Mouse (Mus musculus): ENCODE results near the gene Rnaseh2a.
A peak's percentile ranks its signal among the peaks of the same experiment; 100 is the strongest.
"Not testable (repeated sequence)": the region's sequence is repeated elsewhere in the genome, so short reads cannot be mapped to it uniquely, and the experiment has no call there.

Rnaseh2a gene

GRCm38 (mm10) chr8:84933767-84934559 is 35.6 kb downstream of the Rnaseh2a start:
- no peak for DNase-seq (ENCODE audit: low spot score)

DNA sequence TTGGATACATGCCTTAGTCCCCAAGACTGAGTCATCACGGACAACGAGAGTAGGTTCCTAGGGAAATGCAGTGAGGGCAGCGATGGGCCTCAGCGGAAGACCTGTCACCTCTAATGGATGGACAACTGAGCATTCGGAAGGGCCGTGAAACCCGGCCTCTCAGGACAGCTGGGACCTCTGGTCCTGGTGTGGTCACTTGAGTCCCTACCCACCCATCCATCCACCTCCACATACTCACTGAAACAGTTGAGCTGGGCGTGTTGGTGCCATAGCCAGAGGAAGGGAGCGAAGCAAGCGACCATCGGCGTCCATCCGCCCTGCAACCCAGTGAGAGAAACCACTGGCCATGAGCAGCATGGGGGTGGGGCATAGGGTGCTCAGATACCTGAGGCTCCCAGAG is 39.0 kb downstream of the Rnaseh2a start:
- no peak for DNase-seq (ENCODE audit: low spot score)

- DNase-seq (ENCODE audit: low spot score) = peak; percentile 89
These were observed 40.9 kb downstream of the Rnaseh2a start for GRCm38 (mm10) chr8:84928456-84929306.

- DNase-seq (ENCODE audit: low spot score) = no peak
These were observed 42.1 kb downstream of the Rnaseh2a start for GRCm38 (mm10) chr8:84927513-84927912.

DNA sequence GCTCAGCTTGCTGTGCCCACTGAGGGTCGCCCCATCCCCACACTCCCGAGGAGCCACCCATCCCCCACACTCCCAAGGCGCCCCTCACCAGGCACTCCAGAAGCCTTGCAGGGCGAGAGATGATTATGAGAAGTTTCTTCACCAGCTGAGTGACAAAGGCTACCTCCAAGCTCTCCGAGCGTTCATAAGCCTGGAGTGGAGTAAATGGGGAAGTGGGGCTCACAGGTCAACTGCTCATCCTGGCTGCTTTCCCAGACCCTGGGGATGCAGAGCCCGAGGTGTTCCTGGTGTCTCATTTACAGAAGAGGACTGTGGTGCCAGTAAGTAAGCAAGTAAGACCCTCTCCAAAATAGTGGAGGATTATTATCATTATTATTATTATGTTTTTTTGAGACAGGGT is 44.0 kb downstream of the Rnaseh2a start:
- DNase-seq (ENCODE audit: low spot score) = no peak

DNA sequence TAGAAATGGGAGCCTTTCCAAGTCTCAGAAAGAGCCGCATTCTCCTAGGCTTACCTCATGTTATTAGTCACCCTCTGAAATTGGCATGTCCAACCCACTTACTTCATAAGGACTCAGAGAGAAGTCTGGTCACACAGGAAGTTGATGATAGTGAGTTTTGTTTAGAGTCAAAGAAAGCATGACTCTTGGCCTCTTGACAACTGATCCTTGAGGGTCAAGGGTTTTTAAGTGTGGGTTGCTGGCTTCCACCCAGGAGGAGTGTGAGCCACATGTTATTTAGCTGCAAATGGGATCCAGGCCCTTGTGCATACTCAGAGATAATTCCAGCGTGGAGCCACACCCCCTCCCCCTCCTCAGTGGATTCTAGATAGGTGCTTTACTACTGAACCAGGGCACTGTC is 48.0 kb downstream of the Rnaseh2a start:
- DNase-seq (ENCODE audit: low spot score) = no peak

- no peak for DNase-seq (ENCODE audit: low spot score)
These were observed 50.9 kb downstream of the Rnaseh2a start for GRCm38 (mm10) chr8:84918646-84919045.

- DNase-seq (ENCODE audit: low spot score) = no peak
These were observed 51.8 kb downstream of the Rnaseh2a start for GRCm38 (mm10) chr8:84917781-84918180.

GRCm38 (mm10) chr8:84915269-84915668 is 54.3 kb downstream of the Rnaseh2a start:
- DNase-seq (ENCODE audit: low spot score) = no peak

DNA sequence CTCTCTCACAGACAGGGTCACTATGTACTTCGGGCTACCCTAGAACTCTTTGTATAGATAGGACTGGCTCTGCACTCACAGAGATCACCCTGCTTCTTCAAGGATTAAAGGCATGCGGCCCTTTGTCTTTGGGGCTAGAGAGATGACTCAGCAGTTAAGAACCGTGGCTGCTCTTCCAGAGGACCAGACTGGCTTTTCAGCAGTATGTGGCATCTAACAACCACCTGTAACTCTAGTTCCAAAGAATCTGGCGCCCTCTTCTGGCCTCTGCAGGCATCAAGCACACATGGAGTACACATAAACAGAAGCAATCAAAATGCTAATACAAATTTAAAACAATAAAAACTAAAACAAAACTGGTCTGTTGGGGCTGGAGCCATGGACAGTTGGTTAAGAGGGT is 55.6 kb downstream of the Rnaseh2a start:
- peak; percentile 56 for DNase-seq (ENCODE audit: low spot score)

DNA sequence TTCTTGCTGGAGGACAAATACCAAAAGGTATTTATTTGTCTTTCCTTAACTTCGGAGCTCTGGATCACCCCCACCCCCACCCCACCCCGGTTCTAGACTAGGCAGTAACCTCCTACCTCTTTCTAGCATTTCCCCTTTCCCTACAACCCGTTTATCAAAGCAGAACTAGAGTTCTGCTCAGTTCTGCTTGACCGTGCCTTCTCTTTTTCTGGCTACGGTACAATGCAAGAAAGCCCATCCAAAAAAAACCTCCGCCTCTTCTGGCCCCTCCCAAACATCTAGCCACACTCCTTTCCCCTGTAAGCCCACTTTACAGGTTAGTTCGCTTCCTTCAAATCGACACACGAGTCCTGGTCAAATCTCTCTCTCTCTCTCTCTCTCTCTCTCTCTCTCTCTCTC is 56.1 kb downstream of the Rnaseh2a start:
- no peak for DNase-seq (ENCODE audit: low spot score)

DNA sequence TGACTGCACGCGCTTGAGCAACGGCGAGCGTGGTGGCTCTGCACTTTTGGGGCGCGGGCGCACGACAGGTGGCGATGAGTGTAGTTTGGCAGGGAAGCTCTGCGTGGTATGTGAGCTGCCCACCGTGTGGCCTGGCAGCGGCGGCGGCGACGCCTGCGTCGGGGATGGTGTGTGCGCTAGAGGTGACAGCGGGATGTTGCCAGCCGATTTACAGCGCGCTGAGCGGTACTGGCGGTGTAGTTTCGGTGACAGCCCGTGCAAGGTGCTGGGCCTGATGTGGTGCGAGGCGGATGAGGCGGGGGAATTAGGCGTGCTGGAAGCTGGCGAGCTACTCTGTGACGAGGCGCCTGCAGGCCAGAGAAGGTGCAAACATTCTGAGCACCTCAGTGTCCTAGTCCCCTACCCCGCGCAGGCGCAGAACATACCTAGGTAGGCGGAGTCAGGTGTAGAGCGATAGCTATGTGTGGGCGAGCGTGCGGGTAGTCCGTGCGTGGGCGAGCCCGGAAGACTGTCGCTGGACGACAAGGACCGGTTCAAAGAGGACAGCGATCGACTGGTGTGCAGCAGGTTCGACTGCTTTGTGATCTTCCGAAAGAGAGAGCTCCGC is 56.6 kb downstream of the Rnaseh2a start:
- DNase-seq (ENCODE audit: low spot score) = peak; percentile 40

DNA sequence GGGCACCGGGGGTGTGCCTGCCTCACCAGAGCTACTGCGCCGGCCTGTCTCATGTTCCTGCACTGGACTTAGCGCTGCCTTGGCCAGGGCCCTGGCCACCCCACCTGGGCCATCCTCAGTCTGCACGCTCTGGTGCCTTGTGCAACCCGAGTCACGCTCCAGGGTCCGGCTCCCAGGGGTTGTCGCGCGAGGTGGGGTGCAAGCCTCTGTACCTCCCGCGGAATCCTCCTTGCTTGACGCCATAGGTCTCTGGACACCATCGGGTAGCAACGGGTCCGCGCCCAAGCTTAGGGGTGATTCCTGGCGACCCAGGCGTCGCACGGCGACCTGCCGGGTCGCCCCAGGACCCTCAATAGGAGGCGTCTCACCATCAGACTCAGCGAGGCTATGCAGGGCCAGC is 57.2 kb downstream of the Rnaseh2a start:
- no peak for DNase-seq (ENCODE audit: low spot score)

DNA sequence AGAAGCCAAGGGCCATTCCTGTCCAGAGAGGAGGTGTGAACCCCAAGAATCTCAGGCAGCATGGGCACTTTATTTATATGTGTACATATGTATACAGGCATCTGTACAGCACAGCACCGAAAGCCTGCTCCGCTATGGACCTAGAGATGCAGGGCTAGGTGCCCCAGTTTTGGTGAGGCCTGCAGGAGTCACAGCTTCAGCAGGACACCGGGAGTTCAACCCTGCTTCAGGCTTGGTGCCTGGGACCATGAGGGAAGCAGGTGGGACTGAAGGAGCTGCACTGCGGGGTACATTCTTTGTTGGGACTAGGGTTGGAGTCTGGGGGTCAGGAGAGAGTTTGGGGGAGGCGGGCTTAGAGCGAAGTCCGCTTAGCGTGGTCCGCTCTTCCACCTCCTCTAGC is 57.7 kb downstream of the Rnaseh2a start:
- DNase-seq (ENCODE audit: low spot score) = no peak

DNA sequence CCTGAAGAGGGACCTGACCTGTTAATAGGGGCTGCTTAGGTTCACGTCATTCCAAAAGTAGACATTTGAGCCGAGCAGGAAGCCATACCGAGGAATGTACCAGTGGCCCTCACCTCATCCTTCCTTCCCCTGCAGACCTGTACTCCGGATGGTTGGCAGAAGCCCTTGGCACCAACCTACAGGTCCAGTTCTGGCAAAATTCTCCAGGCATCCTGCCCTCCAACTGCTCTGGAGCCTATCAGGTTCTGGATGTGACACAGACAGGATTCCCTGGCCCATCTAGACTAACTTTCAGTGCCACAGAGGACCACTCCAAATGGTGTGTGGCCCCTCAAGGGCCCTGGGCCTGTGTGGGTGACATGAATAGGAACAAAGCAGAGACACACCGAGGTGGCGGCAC is 59.0 kb downstream of the Rnaseh2a start:
- DNase-seq (ENCODE audit: low spot score) = no peak

GRCm38 (mm10) chr8:84909949-84910348 is 59.6 kb downstream of the Rnaseh2a start:
- DNase-seq (ENCODE audit: low spot score) = no peak

DNA sequence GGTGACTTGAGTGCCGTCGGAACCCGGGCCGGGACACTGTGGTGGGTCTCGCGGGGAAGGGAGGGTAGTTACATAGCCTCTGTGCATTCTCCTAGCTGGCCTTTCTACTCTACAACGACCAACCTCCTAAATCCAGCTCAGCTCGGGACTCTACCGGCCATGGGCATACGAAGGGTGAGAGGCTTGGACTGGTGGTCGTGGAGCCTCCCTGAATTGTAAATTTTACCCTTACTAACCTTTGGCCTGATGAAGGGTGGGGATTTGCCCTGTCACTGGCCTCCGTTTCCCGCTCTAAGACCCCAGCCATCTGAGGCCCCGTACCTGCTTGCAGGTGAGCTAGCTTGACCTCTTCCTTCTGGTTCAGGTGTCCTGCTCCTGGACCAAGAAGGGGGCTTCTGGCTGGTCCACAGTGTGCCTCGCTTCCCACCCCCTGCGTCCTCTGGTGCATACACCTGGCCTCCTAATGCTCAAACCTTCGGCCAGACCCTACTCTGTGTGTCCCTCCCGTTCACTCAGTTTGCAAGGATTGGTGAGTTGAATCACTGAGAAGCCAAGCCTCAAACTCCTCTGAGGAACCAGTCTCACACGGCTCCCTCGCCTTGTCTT is 60.3 kb downstream of the Rnaseh2a start:
- DNase-seq (ENCODE audit: low spot score) = peak; percentile 11

DNA sequence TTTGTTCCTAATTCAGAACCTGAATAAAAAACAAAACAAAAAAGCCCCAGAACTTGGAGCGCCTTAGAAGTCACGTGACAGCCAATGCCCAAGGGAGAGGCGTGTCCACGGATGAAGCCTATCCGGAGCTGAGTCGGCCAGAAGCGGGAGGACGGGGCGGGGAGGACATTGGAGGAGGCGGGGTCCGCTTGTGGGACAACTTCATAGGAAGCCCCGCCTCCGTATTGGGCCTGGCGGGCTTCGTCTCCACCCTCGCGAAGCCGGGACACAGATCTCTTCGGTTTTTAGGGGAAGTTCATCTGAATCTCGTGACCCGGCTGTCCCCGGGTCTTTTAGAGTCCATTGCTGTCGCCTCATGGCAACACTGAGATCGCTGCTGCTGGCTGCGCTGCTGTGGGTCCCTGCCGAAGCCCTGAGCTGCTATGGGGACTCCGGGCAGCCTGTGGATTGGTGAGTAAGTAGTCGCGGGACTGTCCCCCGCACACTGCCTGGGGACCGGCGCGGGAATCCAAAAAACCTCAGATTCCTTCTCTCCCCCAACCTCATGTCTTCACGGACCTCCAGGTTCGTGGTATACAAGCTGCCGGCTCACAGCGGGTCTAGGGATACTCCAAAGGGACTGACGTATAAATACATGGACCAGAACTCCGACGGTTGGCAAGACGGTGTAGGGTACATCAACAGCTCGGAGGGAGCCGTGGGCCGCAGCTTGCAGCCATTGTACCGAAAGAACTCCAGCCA is 61.0 kb downstream of the Rnaseh2a start, which contains the start of gene Dnase2a:
Dnase2a (plus strand) TSS at position 140 of the 741 bp plus-strand sequence.
- DNase-seq (ENCODE audit: low spot score) = peak; percentile 94

DNA sequence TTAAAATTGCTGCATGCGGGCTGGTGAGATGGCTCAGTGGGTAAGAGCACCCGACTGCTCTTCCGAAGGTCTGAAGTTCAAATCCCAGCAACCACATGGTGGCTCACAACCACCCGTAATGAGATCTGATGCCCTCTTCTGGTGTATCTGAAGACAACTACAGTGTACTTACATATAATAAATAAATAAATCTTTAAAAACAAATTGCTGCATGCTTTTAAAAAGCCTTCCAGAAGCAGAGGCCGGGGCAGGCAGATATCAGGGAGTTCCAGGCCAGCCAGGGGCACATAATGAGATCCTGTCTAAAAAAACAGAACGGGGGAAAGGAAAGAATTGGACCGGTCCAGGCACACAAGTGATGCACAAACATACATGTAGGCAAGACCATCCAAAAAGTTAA is 61.6 kb downstream of the Rnaseh2a start:
- DNase-seq (ENCODE audit: low spot score) = not testable (repeated sequence)

DNA sequence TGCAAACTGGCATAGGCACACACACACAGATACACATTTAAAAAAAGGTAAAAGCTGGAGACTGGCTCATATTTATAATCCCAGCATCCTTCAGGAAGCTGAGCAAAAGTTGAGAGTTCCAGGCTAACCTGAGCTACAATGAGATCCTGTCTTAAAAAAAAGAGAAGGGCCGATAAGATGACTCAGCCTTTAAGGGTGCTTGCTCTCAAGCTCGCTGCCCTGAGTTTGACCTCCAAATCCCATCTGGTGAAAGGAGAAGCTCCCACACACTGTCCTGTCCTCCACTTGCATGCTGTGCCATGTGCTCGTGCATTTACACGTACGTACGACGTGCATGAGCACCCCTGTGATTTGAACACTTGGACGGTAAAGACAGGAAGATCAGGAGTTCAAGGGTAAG is 62.1 kb downstream of the Rnaseh2a start:
- DNase-seq (ENCODE audit: low spot score) = no peak

DNA sequence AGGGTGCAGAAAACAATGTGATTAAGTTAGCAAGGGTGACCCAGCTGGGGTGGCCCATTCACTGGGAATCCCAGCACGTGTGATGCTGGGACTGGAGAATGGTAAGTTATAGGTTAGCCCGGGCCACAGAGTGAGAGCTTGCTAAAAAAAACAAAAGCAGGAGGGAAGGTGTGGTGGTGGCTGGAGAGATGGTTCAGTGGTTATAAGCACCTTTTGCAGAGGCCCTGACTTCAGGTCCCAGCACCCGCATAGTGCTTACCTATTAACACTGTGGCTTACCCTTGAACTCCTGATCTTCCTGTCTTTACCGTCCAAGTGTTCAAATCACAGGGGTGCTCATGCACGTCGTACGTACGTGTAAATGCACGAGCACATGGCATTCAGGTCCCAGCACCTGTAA is 62.5 kb downstream of the Rnaseh2a start:
- no peak for DNase-seq (ENCODE audit: low spot score)
